Mouse (Mus musculus): ENCODE data around the gene Ivd. TPM values are rescaled to one million over a fixed set of nuclear protein-coding genes. Genes with fewer than 3 reads are reported as not detected.

The Ivd gene
- total RNA-seq, 2 experiments from 2014 or later = 34.6 to 60.9 TPM

DNA sequence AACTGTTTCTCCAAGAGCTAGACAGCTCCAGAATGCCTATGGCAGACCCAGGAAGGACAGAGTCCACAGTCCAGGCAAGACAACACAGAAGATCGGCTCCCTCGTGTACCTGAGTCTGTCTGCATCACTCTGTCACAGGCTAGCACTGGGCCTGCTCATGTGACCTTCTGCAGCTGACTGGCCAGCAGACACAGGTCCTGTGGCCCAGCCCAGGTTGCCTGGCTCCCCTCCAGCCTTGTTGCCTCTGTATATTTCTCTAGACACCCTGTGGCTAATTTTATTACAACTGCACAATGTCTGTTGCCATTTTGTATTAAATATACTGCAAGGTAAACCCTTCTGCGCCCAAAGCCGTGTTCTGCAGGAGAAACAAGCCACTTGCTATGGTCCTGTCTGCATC lies 19.3 kb downstream of the Ivd start:
- ATAC-seq (replicated peaks; ENCODE audit: poor library complexity, severe bottlenecking) = no peak

DNA sequence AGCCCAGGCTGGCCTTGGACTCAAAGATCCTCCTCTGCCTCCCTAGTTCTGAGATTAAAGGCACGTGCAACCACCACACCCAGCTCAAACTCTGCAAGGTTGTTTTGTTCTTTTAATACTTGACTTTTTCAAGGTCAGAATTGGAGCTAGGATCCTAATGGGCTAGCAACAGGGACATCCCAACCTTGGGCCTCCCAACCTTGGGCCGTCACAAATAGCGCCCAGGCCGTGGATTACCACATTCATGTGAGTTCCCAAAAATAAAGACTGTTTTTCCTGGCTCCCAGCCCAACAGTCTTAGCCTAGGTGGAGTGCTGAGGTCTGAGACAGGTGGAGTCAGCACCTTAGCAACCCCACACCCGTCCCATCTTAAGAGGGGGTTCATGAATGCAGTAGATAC lies 20.2 kb downstream of the Ivd start:
- no peak for ATAC-seq (replicated peaks; ENCODE audit: poor library complexity, severe bottlenecking)

DNA sequence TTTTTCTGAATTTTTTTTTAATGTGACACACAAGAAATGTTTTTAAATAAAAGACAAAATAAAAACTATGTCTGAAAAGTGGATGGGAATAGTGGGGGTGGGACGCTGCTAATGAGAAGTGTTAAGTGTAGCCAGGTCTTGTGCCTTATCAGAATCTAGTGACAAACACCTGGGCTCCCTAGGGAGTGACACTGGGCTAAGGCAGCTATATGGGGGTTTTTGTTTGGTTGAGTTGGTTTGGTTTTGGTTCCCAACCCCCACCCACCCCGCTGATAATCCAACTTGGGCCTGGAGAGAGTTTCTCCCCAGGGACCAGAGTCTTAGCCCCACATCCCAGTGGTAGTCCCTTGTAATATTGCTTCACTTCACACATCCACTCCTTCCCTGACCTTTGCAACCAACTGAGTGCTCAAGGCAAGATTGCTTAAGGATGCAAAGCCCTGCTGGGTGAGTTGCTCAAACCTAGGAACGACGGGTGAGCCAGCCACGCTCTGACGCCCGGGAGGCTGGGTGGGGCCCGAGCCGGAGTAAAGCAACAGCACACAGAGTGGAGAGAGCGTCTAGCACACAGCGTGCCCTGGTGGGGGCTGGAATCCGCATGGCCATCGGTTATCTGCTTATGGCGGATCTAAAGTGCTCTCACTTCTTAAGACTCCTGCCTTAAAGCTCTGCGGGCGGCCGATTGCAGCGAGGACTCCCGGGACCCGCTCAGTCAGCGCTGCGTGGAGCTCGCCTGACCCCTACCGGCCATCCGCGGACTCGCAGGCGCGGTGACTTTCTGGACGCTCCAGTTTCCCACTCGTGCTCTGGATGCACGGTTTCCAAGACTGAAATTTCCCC lies 21.3 kb downstream of the Ivd start:
- peak; percentile 86 for ATAC-seq (replicated peaks; ENCODE audit: poor library complexity, severe bottlenecking)

DNA sequence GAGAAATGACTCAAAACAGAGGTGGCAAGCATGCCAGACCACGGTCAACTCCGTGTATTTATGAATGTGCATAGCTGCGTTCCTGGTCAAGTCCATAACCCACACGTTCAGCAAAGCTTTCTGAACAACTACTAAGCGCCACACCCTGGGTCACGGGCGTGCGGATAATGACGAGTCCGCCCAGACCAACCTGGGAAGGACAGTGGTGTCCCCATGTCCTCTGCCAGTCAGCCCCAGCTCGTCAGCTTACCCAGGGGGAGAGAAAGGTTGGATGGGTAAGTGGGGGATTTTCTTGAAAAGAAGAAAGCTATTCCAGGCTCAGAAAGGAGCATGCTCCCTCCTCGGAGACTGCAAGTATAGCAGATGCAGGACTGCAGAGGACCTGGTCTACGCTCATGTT lies 25.7 kb downstream of the Ivd start:
- ATAC-seq (replicated peaks; ENCODE audit: poor library complexity, severe bottlenecking) = no peak

DNA sequence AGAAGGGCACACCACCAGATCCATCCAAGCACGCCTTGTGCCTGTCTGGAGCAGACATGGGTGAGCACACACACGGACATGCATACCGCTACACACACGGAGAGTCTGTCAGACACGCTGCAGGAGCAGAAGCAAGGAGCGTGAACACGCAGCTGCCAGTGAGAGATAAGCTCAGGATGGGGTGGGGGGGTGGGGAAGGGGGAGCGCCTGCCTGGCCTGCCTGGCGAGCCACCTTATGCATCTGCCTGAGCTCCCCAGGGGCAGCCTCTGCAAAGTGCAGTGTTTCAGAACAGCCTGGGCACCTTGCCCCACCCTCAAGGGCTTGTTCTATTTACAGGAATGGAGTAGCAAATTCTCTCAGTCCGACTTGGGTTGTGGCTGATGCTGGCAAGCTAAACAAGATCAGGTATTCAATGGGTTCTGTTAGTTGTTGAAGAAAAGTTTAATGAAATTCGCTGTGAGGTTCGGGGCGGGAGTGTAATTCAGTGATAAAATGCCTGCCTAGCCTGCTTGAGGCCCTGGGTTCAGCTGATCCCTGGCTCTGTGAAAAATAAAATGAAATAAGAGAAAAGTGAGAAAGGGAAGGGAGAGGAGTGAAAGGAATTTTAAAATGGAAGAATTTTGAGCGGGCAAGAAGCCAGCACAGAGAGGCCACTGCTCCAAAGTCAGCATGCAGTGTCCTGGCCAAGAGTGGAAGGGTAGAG lies 26.2 kb downstream of the Ivd start:
- no peak for ATAC-seq (replicated peaks; ENCODE audit: poor library complexity, severe bottlenecking)

DNA sequence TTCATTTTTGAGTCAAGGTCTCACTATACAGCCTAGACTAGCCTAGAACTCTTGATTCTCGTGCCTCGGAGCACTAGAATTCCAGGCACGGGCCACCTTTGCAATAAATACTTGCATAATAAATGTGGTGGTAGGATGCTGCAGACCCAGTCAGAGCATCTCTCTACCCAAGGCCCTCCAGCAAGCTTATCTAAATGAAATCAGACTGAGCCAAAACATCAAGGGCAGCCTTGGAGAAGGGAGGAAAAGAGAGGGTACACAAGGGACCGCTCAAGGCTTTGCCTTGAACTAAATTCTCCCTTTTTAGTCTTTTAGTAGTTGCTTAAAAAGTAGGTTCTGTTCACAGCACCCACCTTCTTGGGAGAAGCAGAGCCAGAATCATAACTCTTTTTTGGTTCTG lies 29.4 kb downstream of the Ivd start:
- no peak for ATAC-seq (replicated peaks; ENCODE audit: poor library complexity, severe bottlenecking)

DNA sequence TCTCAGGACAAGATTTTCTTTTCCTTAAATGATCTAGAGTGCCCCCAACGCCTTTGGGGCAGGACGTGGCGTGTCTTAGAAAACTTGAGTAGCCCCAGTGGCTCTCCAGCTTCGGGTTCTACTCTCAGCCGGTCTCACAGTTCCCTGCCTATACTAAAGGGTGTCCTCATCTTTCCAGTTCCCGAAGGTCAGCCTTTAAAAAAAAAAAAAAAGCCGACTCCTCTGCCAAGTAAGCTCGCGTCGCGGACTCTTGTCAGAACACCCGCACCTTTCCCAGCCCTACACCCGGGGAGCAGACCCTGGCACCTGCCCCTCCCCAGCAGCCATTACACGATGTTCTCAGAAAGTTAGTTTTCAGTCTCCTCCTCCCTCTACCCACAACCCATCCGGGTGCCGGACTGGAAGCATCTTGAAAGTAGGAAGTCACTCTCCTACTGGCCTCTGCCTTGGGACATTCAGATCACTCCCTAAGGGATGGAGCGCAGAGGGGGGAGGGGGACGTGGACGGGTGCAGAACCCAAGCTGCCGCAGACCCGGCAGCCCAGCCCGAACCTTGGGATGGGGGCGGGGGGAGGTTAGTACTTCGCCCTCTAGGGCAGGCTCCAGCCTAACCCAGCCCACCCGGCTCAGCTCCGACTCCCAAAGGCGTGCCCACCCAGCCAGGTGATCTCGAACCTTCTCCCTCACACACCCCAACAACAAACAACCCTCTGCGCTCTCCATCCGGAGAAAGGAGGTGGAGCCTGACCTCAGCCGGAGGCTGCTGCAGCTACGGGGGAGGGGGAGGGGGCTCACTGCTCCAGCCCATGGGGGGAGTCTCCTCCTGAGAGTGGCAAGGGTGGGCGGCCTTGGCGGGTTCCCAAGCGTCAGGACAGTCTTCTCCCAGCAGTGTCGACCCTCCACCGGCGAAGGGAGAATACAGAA lies 34.5 kb downstream of the Ivd start:
- peak; percentile 28 for ATAC-seq (replicated peaks; ENCODE audit: poor library complexity, severe bottlenecking)

DNA sequence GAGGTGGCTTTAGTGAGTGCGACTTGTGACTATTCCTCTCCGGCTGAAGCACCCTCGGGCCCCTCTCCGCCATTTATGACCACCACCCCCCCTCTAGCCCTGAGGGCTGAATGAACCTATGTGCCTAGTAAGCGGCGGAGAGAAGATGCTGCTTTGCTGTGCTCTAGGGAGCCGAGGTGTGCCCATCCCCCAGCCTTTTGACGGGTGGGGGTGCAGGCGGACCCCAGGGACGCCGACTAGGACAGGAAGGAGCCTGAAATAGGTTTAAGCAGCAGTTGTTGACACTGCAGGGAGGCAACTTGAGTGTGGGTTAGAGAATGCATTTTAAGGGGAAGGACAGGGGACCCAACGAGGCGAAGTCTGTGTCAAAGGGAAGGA lies 35.1 kb downstream of the Ivd start:
- no peak for ATAC-seq (replicated peaks; ENCODE audit: poor library complexity, severe bottlenecking)

DNA sequence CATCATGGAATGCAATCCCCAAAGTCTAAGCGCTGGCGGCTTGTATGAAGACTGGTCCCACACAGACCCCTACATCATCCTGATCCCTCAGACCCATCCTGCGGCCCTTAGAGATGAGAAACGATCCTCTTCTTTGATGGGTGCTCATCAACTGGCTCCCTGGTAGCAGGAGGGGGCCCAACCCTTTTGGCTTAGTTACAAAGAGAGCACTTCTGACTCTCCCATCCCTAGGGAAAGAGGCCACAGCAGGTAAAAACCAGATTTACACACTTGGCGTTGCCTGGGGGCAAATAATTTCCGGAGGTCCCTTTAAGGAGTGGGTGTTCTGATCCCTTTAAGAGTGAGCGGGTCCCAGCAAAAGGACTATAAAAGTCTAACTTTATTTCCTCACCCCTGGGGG lies 35.6 kb downstream of the Ivd start:
- ATAC-seq (replicated peaks; ENCODE audit: poor library complexity, severe bottlenecking) = no peak

DNA sequence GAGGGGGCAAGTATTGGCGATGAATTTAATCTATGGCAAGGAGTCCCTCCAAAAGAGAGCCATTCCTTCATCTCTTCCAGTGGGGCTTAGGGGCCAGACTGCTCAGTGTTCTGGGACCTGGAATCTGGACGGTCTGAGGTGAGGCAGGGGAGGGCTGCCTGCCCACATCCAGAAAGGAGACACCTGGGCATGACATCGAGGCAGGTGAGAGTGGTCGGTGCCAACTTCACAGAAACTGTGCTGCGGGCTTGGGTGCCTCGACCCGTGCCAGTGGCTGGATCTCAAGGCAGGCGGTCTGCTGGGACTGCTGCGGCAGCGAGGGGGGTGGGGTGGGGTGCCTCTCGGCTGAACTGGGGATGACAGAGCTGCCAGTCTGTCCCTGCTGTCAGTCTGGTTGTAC lies 36.1 kb downstream of the Ivd start:
- no peak for ATAC-seq (replicated peaks; ENCODE audit: poor library complexity, severe bottlenecking)

DNA sequence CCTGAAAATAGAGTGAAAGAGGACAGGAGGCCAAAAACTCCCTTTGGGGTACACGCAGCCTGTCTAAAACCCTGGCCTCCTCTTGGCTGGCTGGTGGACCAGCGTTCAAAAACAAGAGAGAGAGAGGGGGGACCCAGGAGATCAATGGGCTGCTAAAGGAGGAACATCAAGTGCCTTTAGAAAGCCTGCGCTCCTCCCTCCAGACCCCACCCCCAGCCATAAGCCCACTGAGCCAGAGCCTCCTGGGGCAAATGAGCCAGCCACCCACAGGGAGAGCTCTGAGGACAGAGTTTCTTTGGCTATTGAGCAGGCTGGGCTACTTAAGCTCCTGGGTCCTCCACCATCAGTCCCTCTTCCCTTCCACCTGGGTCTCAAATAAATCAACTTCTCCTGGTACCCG lies 37.0 kb downstream of the Ivd start:
- no peak for ATAC-seq (replicated peaks; ENCODE audit: poor library complexity, severe bottlenecking)

DNA sequence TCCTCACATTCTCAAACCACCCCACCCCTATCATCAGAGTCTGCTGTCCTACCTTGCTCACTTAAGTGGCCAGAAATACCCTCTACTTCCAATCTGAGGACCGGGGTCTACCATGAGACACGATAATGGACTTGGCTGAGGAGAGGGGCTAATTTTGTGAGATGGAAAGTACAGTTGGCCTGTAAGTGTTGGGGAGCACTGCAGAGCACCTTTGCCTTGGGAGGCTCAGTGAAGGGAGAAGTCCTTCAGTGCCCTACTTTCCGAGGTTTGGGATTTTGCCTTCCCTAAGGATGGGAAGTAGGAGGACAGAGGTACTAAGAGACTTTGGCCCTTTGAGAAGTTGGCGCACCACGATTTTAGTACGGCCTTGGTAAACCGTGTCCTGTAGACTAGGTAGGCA lies 37.6 kb downstream of the Ivd start:
- no peak for ATAC-seq (replicated peaks; ENCODE audit: poor library complexity, severe bottlenecking)

DNA sequence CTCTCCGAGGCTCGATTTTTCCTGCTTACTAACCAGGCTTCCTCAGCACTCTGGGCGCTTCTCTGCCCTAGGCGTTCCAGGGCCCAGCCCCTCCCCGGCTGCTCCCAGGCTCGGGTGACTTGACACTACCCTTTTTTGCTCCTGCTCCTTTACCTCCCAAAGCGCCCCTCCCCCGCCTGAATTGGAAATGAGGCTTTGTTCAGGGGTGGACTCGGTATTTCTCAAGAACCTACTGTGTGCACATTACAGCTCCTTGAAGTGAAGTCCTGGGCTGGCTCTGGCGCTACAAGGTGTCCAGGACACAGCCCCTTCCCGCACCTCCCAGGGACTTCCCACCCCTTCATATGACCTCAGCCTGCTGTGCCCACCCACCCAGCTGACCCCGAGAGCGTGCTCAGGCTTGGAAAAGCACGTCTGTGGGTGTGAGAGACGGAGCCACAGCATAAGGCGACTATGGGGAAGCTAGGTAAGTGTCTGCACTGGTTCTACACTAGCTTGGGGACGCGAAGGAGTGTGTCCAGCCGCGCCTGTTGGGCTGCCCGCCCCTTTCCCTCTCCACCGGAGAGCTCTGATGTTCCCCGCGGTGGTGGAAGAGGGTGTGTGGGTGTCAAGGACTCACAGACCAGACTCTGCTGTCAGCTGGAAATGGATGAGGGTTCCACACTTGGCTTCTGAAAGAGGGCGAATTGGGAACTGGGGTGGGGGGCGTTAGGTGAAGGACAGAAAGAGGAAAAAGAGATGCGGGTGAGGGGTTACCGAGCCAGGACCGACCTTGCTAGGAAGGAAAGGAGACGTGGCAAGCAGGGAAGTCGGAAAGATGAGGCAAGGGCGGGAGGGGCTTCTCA lies 38.4 kb downstream of the Ivd start, which contains the start of gene Bahd1:
Gene Bahd1, plus strand, starts transcription at position 397 of the 845 bp plus-strand sequence.
- ATAC-seq (replicated peaks; ENCODE audit: poor library complexity, severe bottlenecking) = peak; percentile 28

DNA sequence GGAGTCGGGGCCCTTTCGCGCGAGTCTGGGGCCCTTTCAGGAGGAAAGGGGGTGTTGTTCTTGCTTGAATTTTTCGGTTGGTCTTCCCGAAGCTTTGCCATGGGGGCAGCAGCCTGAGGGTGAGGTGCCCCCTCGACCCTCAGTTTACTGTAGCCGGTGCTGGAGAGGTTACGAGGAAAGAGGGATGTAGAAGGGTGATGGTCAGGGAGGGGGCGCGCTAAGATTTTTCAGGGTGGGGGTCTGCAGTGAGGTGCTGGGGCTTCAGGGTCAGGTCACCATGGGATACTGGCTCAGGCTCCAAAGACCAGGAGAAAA lies 39.0 kb downstream of the Ivd start:
- ATAC-seq (replicated peaks; ENCODE audit: poor library complexity, severe bottlenecking) = no peak

DNA sequence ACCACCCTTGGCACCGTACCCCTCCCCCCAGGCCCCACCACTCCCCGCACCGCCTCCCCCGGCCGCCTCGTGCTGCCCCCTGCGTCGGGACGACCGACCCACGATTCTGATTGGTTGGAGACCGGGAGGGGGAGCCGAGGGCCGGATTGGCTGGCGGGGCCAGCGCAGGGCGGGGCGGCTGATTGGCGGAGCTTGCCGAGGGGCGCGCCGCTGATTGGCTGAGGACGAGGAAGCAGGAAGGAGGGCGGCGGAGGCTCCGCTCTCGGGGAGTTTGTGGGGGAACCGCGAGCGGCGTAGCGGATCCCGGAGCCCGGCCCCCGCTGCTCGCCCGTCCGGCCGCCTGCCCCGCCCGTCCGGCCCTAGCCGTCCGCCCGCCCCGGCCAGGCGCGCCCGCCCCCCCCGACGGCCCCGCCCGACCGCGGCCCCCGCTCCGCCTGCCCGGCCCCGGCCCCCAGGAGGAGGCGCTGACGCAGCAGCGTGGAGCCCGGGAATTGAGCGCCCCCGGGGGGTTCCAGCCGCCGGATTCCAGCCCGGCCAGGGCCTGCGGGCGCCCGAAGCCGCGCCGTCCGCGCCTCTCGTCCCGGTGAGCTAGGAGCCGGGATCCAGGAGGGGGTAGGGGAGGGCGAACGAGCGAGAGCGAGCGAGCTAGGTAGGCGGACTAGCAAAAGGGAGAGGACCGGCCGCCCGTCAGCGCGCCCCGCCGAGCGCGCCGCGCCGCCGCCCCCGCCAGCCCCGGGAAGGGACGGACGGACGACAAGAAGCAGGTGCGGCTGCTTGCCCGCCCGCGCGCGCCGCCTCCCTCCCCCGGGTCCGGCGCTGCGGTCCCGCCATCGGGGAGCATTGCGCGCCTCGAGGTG lies 39.6 kb downstream of the Ivd start:
- ATAC-seq (replicated peaks; ENCODE audit: poor library complexity, severe bottlenecking) = peak; percentile 69

DNA sequence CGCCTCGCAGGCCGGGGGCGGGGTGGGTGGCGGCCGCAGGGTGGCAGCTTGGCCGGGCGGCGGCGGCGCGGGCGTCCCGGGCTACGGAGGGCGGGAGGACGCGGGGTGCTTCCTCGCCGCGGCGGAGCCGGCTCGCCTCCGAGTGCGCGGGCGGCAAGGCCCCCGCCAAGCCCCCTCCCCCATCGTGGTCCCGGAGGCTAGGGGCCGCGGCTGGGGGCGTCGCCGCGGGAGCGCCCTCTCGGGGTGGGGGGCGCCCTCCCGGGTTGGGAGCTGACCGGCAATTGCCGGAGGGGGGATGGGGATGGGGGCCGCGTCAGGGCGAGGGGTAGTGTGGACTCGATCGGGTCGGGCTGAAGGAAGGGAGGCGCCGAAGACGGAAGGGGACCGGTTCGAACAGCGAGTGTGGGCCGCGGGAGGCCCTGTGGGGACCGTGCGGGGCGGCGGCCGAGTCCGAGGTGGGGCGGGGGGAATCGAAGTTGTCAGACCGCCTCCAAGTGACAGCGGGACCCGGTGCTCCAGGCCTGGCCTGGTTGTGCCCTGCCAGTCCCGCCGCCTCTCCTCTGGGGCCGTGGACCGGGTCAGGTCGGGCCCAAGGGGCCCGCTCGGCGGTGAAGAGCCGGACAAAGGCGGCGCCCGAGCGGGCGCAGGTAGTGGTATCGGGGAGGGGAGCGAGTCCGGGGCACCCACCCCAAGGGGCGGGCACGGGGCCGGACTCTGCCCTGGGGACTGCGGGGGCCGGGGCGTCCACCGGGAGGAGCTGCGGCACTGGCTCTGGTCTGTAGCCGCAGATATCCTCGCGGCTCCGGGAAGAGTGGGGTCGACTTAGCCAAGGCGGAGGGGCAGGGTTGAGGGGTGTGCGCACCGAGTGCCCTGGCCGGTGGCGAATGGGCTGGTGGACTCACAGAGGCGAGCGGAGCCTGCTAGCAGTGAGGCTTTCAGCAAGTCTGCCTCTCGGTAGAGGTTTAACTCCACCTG lies 40.6 kb downstream of the Ivd start:
- peak; percentile 10 for ATAC-seq (replicated peaks; ENCODE audit: poor library complexity, severe bottlenecking)

DNA sequence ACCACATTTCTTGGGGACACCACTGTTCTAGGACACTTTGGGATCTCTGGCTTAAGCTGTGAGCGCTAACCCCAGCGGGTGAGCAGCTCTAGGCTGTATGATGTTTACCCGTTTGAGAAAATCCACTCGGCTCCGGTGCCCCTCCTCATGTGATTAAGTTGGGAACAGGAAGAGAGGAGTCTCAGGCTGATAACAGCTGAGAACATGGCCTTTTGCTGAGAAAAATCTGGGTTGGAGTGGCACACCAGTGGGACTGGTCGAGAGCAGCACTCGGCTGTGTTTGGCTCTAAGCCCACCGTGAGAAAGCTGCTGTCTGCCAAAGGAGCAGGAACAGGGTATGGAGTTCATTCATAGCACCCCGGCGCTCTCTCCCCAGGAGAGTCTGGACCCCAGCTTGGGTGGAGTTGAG lies 41.6 kb downstream of the Ivd start:
- no peak for ATAC-seq (replicated peaks; ENCODE audit: poor library complexity, severe bottlenecking)
